Mouse (Mus musculus): ENCODE measurements around the gene Rbm15. TPM values are rescaled to one million over a fixed set of nuclear protein-coding genes. Genes with fewer than 3 reads are reported as not detected.
"Not testable (repeated sequence)": the region's sequence is repeated elsewhere in the genome, so short reads cannot be mapped to it uniquely, and the experiment has no call there.

The Rbm15 gene
- polyA plus RNA-seq, 1 experiment, result 50.8 TPM

- Histone ChIP-seq H3K4me3 (ENCODE audit: insufficient read depth, low read depth, low read length) (no peak overlapping the region), H3K4me1 (ENCODE audit: control insufficient read depth, insufficient read depth, low read length) (peaks cover 2% of the 10 kb centered on the region; the same call in 1 of the 2 replicates), H3K27ac (ENCODE audit: insufficient read depth, low read depth, low read length) (no peak overlapping the region)
- TF ChIP-seq POLR2A (IDR thresholded peaks at IDR 0.05; ENCODE audit: insufficient read depth, low read depth, low read length), result no peak
- TF ChIP-seq CTCF (IDR thresholded peaks at IDR 0.05; ENCODE audit: insufficient read depth, low read depth, low read length), result no peak
- WGBS, result 91% methylated on average over 3 of the region's 3 CpGs
Observed at GRCm38 (mm10) chr3:107317338-107317737, 16.1 kb downstream of the Rbm15 start.

- H3K4me1 ChIP-seq (ENCODE audit: control insufficient read depth, insufficient read depth, low read length); H3K27ac ChIP-seq (ENCODE audit: insufficient read depth, low read depth, low read length); H3K4me3 ChIP-seq (ENCODE audit: insufficient read depth, low read depth, low read length): not testable (repeated sequence)
- 73% methylated on average over 4 of the region's 4 CpGs for WGBS
Observed at GRCm38 (mm10) chr3:107296917-107297316, 36.6 kb downstream of the Rbm15 start.

- TF ChIP-seq CTCF (IDR thresholded peaks at IDR 0.05; ENCODE audit: insufficient read depth, low read depth, low read length) (no peak), POLR2A (IDR thresholded peaks at IDR 0.05; ENCODE audit: insufficient read depth, low read depth, low read length) (no peak)
- WGBS, result 83% methylated on average over 5 of the region's 5 CpGs
- Histone ChIP-seq H3K4me1 (ENCODE audit: control insufficient read depth, insufficient read depth, low read length) (no peaks in the 10 kb centered on the region), H3K4me3 (ENCODE audit: insufficient read depth, low read depth, low read length) (no peak overlapping the region), H3K27ac (ENCODE audit: insufficient read depth, low read depth, low read length) (no peak overlapping the region)
Observed at GRCm38 (mm10) chr3:107295672-107296360, 37.7 kb downstream of the Rbm15 start.

DNA sequence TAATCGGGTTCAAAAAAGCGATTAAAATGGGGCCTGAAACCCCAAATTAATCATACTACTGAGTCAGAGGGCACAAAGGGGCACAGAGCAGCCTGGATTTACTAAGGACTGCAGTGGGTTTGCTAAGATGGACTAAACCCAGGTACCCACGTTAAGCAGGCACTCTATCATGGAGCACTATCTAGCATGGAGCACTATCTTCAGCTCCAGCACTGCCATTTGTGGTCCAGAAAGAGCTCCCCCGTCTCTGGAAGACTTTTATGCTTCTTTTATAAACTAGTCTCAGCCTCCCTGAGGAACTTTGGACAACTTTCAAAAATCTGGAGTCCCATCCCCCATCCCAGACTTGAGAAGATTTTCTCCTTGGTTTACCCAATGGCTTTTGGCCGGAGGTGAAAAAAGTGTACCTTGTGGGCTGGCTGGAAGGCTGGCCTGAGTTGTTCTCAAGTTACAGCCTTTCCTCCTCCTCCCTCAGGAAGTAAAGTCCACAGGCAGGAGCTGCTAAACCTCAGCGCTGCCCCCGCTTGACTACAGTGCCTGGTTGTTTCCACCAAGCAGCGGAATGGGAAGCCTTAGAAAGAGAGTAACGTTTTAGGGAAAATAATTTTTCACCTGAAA is 42.6 kb downstream of the Rbm15 start, which contains the start of gene Slc16a4:
Gene Slc16a4 (plus strand): TSS at position 467 of the 618 bp plus-strand sequence.
- 39% methylated on average over 9 of the region's 9 CpGs for WGBS
- H3K4me3 ChIP-seq (ENCODE audit: insufficient read depth, low read depth, low read length), result no peak within 1 kb of the TSS
- no peaks in the 10 kb centered on the region for H3K4me1 ChIP-seq (ENCODE audit: control insufficient read depth, insufficient read depth, low read length)
- no peak within 1 kb of the TSS for H3K27ac ChIP-seq (ENCODE audit: insufficient read depth, low read depth, low read length)
- TF ChIP-seq CTCF (IDR thresholded peaks at IDR 0.05; ENCODE audit: insufficient read depth, low read depth, low read length), result no peak
- no peak for TF ChIP-seq POLR2A (IDR thresholded peaks at IDR 0.05; ENCODE audit: insufficient read depth, low read depth, low read length)

- Histone ChIP-seq H3K27ac (ENCODE audit: insufficient read depth, low read depth, low read length) (no peak overlapping the region), H3K4me3 (ENCODE audit: insufficient read depth, low read depth, low read length) (no peak overlapping the region), H3K4me1 (ENCODE audit: control insufficient read depth, insufficient read depth, low read length) (no peaks in the 10 kb centered on the region)
- TF ChIP-seq CTCF (IDR thresholded peaks at IDR 0.05; ENCODE audit: insufficient read depth, low read depth, low read length) (no peak), POLR2A (IDR thresholded peaks at IDR 0.05; ENCODE audit: insufficient read depth, low read depth, low read length) (no peak)
Observed at GRCm38 (mm10) chr3:107287346-107287745, 46.1 kb downstream of the Rbm15 start.

DNA sequence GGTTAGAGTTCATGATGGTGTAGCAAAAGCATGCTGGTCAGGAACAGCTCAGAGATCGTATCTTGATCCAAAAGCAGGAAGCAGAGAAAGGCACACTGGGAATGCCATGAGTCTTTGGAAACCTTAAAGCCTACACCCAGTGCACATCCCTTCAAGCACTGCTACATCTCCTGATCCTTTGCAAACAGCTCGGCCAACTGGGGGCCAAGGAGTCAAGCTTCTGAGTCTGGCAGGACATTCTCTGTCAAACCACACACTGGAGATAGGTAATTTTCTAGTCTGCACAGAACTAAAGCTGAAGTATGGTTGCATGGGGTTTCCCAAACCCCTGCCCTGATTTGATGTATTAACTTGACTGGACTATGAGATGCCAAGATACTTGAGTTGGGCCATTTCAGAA is 47.4 kb downstream of the Rbm15 start:
- Histone ChIP-seq H3K27ac (ENCODE audit: insufficient read depth, low read depth, low read length) (no peak overlapping the region), H3K4me3 (ENCODE audit: insufficient read depth, low read depth, low read length) (no peak overlapping the region), H3K4me1 (ENCODE audit: control insufficient read depth, insufficient read depth, low read length) (no peaks in the 10 kb centered on the region)
- TF ChIP-seq POLR2A (IDR thresholded peaks at IDR 0.05; ENCODE audit: insufficient read depth, low read depth, low read length), result no peak
- TF ChIP-seq CTCF (IDR thresholded peaks at IDR 0.05; ENCODE audit: insufficient read depth, low read depth, low read length), result no peak
- WGBS, result 80% methylated on average over 2 of the region's 2 CpGs

GRCm38 (mm10) chr3:107278479-107279269 is 54.8 kb downstream of the Rbm15 start, which contains the start of gene Lamtor5:
TSS of gene Lamtor5 (plus strand) at chr3:107278858.
- WGBS, result 1% methylated on average over 43 of the region's 43 CpGs
- no peak for TF ChIP-seq CTCF (IDR thresholded peaks at IDR 0.05; ENCODE audit: insufficient read depth, low read depth, low read length)
- TF ChIP-seq POLR2A (IDR thresholded peaks at IDR 0.05; ENCODE audit: insufficient read depth, low read depth, low read length), result peak; percentile 56
- Histone ChIP-seq H3K27ac (ENCODE audit: insufficient read depth, low read depth, low read length) (0 out of 2 replicates have a peak within 1 kb of the TSS, but pooled peaks have one; percentile 5), H3K4me1 (ENCODE audit: control insufficient read depth, insufficient read depth, low read length) (no peaks in the 10 kb centered on the region; the same call in 1 of the 2 replicates), H3K4me3 (ENCODE audit: insufficient read depth, low read depth, low read length) (peak within 1 kb of the TSS; percentile 85)

DNA sequence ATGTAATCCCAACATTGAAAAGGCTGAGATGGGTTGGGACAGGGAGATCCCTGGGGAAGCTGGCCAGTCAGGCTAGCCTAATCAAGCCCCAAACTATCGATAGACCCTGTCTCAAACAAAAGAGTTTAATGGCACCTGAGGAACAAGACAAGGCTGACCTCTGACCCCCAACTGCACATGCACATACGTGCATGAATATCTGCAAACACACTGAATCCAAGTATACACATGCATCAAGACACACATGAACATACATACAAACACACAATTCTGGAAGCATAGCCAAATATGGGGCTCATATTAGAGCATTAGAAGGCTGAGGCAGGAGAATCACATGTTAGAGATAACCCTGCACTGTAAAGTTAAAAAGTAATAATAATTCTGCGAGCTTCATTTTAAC is 56.8 kb downstream of the Rbm15 start:
- H3K4me3 ChIP-seq (ENCODE audit: insufficient read depth, low read depth, low read length), result no peak overlapping the region
- H3K27ac ChIP-seq (ENCODE audit: insufficient read depth, low read depth, low read length), result no peak overlapping the region
- H3K4me1 ChIP-seq (ENCODE audit: control insufficient read depth, insufficient read depth, low read length), result no peaks in the 10 kb centered on the region; the same call in 1 of the 2 replicates
- WGBS, result 90% methylated on average over 3 of the region's 3 CpGs
- TF ChIP-seq POLR2A (IDR thresholded peaks at IDR 0.05; ENCODE audit: insufficient read depth, low read depth, low read length) (no peak), CTCF (IDR thresholded peaks at IDR 0.05; ENCODE audit: insufficient read depth, low read depth, low read length) (no peak)

GRCm38 (mm10) chr3:107275996-107276395 is 57.5 kb downstream of the Rbm15 start:
- Histone ChIP-seq H3K4me3 (ENCODE audit: insufficient read depth, low read depth, low read length) (no peak overlapping the region), H3K27ac (ENCODE audit: insufficient read depth, low read depth, low read length) (no peak overlapping the region), H3K4me1 (ENCODE audit: control insufficient read depth, insufficient read depth, low read length) (no peaks in the 10 kb centered on the region; the same call in 1 of the 2 replicates)
- 57% methylated on average over 4 of the region's 4 CpGs for WGBS
- TF ChIP-seq CTCF (IDR thresholded peaks at IDR 0.05; ENCODE audit: insufficient read depth, low read depth, low read length), result no peak
- no peak for TF ChIP-seq POLR2A (IDR thresholded peaks at IDR 0.05; ENCODE audit: insufficient read depth, low read depth, low read length)

Other genes with a start within 250 kb of the Rbm15 start
- gene Kcna2, start 232.5 kb downstream of the Rbm15 start, polyA plus RNA-seq (2012; ENCODE audit: insufficient read depth, insufficient read length, low replicate concordance, missing spikeins), result 46.9 and 149 TPM in 2 replicates
- not detected in 2 replicates for gene Kcna10, start 150.6 kb downstream of the Rbm15 start, polyA plus RNA-seq (2012; ENCODE audit: insufficient read depth, insufficient read length, low replicate concordance, missing spikeins)
- gene Cym, start 111.9 kb downstream of the Rbm15 start, polyA plus RNA-seq (2012; ENCODE audit: insufficient read depth, insufficient read length, low replicate concordance, missing spikeins), result not detected in 2 replicates
- not detected in 2 replicates for gene A630076J17Rik, start 103.1 kb downstream of the Rbm15 start, polyA plus RNA-seq (2012; ENCODE audit: insufficient read depth, insufficient read length, low replicate concordance, missing spikeins)
- gene Prok1, start 94.0 kb downstream of the Rbm15 start, polyA plus RNA-seq (2012; ENCODE audit: insufficient read depth, insufficient read length, low replicate concordance, missing spikeins), result not detected in 2 replicates
- gene Lamtor5, start 54.8 kb downstream of the Rbm15 start, polyA plus RNA-seq (2012; ENCODE audit: insufficient read depth, insufficient read length, low replicate concordance, missing spikeins), result not detected in 2 replicates
- not detected in 2 replicates for gene Slc16a4, start 42.4 kb downstream of the Rbm15 start, polyA plus RNA-seq (2012; ENCODE audit: insufficient read depth, insufficient read length, low replicate concordance, missing spikeins)
- not detected in 2 replicates for gene Kcnc4, start 125.9 kb upstream of the Rbm15 start, polyA plus RNA-seq (2012; ENCODE audit: insufficient read depth, insufficient read length, low replicate concordance, missing spikeins)
- gene Slc6a17, start 184.3 kb upstream of the Rbm15 start, polyA plus RNA-seq (2012; ENCODE audit: insufficient read depth, insufficient read length, low replicate concordance, missing spikeins), result 351 TPM in 1 of 2 replicates, not detected in the other
- gene Ubl4b, start 221.4 kb upstream of the Rbm15 start, polyA plus RNA-seq (2012; ENCODE audit: insufficient read depth, insufficient read length, low replicate concordance, missing spikeins), result not detected in 2 replicates

Data from olfactory bulb, adult 2 months (tissue).